Mouse (Mus musculus) limb, embryonic 11.5 days (tissue): Measurements from ENCODE around the gene Ube2o. TPM values are rescaled to one million over a fixed set of nuclear protein-coding genes. Genes with fewer than 3 reads are reported as not detected.

ENCODE experiments used
- ATAC-seq: fragments of 200-750 bp; cut with Nextera tagmentation; 2 replicates; pipeline ENCODE4 v1.8.0; 2017; ENCODE audit warnings: low read depth; ENCODE audit not compliant: insufficient number of reproducible peaks, low FRiP score, low TSS enrichment
- DNase-seq: peaks from one replicate; pipeline ENCODE4 v3.0.0-alpha.2; 2015; ENCODE audit warnings: low spot score
- H3K27ac ChIP-seq: fragments of 300-500 bp; sonication (generic); replicated peaks from 2 replicates; pipeline ENCODE4 v1.5.1; 2014; ENCODE audit warnings: low read depth, mild to moderate bottlenecking, low read length
- H3K27me3 ChIP-seq: fragments of 300-500 bp; sonication (generic); 2 replicates; pipeline ENCODE4 v1.6.1; 2014; ENCODE audit warnings: mild to moderate bottlenecking, low read length, mixed read lengths; ENCODE audit not compliant: control insufficient read depth, insufficient read depth
- H3K36me3 ChIP-seq: fragments of 300-500 bp; sonication (generic); 2 replicates; pipeline ENCODE4 v1.6.1; 2014; ENCODE audit warnings: mild to moderate bottlenecking, low read length, moderate library complexity, mixed read lengths; ENCODE audit not compliant: control insufficient read depth, insufficient read depth
- H3K4me1 ChIP-seq: fragments of 300-500 bp; sonication (generic); 2 replicates; pipeline ENCODE4 v1.6.1; 2014; ENCODE audit warnings: low read length, mixed read lengths; ENCODE audit not compliant: control insufficient read depth, insufficient read depth
- H3K4me2 ChIP-seq: fragments of 300-500 bp; sonication (generic); 2 replicates; pipeline ENCODE4 v1.6.1; 2014; ENCODE audit warnings: low read depth, mild to moderate bottlenecking, moderate library complexity; ENCODE audit not compliant: severe bottlenecking
- H3K4me3 ChIP-seq: fragments of 300-500 bp; sonication (generic); 2 replicates; pipeline ENCODE4 v1.5.1; 2014; ENCODE audit warnings: low read depth, low read length
- H3K9ac ChIP-seq: fragments of 300-500 bp; sonication (generic); 2 replicates; pipeline ENCODE4 v1.6.1; 2014; ENCODE audit warnings: mild to moderate bottlenecking, low read length
- H3K9me3 ChIP-seq: fragments of 300-500 bp; sonication (generic); 2 replicates; pipeline ENCODE4 v1.6.1; 2016; ENCODE audit warnings: low read length; ENCODE audit not compliant: control insufficient read depth
- WGBS: fragments of 180-500 bp; shearing (Covaris S2); extraction: QIAGEN DNeasy Blood & Tissue Kit; methylation state at CpG from one replicate; pipeline ENCODE4 v1.1.7; 2014; 5-methylcytosine and 5-hydroxymethylcytosine counted together
- polyA plus RNA-seq: library from polyadenylated mRNA; unstranded; fragments of >200 nt; fragmentation: Nextera tagmentation; extraction: Ambion mirVana; gene quantifications from 2 replicates; pipeline ENCODE4 v1.2.1, GENCODE M21; 2014

The Ube2o gene
- polyA plus RNA-seq, 1 experiment from 2014 or later = 19.4 TPM

DNA sequence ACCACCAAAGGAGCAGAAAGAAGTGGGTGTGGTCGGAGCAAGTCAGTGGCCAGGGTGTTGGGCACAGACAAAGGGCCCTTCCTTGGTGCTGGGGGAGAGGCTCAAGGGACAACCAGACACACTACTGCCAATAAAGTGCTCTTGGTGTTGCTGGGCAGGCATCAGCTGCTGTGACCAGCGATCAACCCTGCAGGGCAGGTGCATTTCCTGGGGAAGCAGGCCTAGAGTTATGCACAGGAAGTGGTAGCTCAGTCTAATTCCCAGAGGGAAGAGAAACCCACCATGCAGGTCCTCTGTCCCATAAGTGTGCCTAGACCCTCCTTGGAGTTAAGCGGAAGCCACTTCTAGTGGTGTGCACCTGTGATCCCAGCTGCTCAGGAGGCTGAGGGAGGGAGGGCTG lies 26.5 kb upstream of the Ube2o start:
- Histone ChIP-seq H3K9ac (no peak overlapping the region), H3K27ac (no peak overlapping the region), H3K4me3 (no peak overlapping the region), H3K9me3 (no peaks in the 10 kb centered on the region), H3K4me2 (no peak overlapping the region), H3K4me1 (no peaks in the 10 kb centered on the region), H3K27me3 (no peaks in the 10 kb centered on the region), H3K36me3 (no peaks in the 10 kb centered on the region; the same call in 1 of the 2 replicates)
- ATAC-seq (no peak), DNase-seq (no peak)
- WGBS = 86% methylated on average over 3 of the region's 3 CpGs

DNA sequence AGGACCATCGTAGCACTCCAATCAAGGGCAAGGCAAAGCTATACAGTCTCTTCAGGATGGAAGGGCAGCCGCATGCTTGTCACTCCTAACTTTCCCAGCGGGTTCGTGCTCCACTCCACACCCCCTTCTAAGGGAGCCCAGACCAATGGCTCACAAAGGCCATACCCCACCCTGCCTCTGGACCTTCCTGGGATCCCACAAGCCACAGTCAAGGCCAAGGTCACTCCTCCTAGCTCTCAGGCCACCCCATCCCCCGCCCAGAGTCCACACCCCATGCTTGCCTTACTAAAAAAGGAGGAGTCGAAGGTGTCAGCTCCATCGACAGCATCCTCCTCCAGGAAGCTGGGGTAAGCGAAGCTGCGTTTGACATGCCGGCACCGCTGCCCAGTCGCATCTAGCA lies 22.9 kb upstream of the Ube2o start:
- H3K36me3 ChIP-seq = no peaks in the 10 kb centered on the region; the same call in 1 of the 2 replicates
- H3K9me3 ChIP-seq = no peaks in the 10 kb centered on the region
- H3K4me2 ChIP-seq = no peak overlapping the region
- H3K4me3 ChIP-seq = no peak overlapping the region
- H3K4me1 ChIP-seq = no peaks in the 10 kb centered on the region
- H3K27ac ChIP-seq = no peak overlapping the region
- DNase-seq = no peak
- no peaks in the 10 kb centered on the region for H3K27me3 ChIP-seq
- ATAC-seq = no peak
- H3K9ac ChIP-seq = no peak overlapping the region
- WGBS = 82% methylated on average over 12 of the region's 12 CpGs

- H3K9ac ChIP-seq = no peak overlapping the region
- no peak overlapping the region for H3K27ac ChIP-seq
- no peaks in the 10 kb centered on the region for H3K9me3 ChIP-seq
- H3K36me3 ChIP-seq = no peaks in the 10 kb centered on the region; the same call in 1 of the 2 replicates
- H3K4me1 ChIP-seq = no peaks in the 10 kb centered on the region
- H3K4me3 ChIP-seq = no peak overlapping the region
- 90% methylated on average over 10 of the region's 10 CpGs for WGBS
- no peaks in the 10 kb centered on the region for H3K27me3 ChIP-seq
- ATAC-seq (no peak), DNase-seq (peak; percentile 47)
- no peak overlapping the region for H3K4me2 ChIP-seq
Observed at GRCm38 (mm10) chr11:116603339-116603738, 22.1 kb upstream of the Ube2o start.

GRCm38 (mm10) chr11:116602043-116602442 lies 20.8 kb upstream of the Ube2o start:
- no peaks in the 10 kb centered on the region for H3K4me1 ChIP-seq
- DNase-seq = no peak
- H3K9ac ChIP-seq = no peak overlapping the region
- ATAC-seq = no peak
- no peak overlapping the region for H3K27ac ChIP-seq
- no peaks in the 10 kb centered on the region; the same call in 1 of the 2 replicates for H3K36me3 ChIP-seq
- no peaks in the 10 kb centered on the region for H3K27me3 ChIP-seq
- H3K4me2 ChIP-seq = no peak overlapping the region
- H3K9me3 ChIP-seq = no peaks in the 10 kb centered on the region
- WGBS = 89% methylated on average over 7 of the region's 8 CpGs
- no peak overlapping the region for H3K4me3 ChIP-seq

GRCm38 (mm10) chr11:116601166-116601565 lies 19.9 kb upstream of the Ube2o start:
- H3K4me1 ChIP-seq = no peaks in the 10 kb centered on the region
- no peak overlapping the region for H3K4me3 ChIP-seq
- H3K9me3 ChIP-seq = no peaks in the 10 kb centered on the region
- H3K27ac ChIP-seq = no peak overlapping the region
- 93% methylated on average over 8 of the region's 8 CpGs for WGBS
- DNase-seq (no peak), ATAC-seq (no peak)
- no peaks in the 10 kb centered on the region; the same call in 1 of the 2 replicates for H3K36me3 ChIP-seq
- H3K9ac ChIP-seq = no peak overlapping the region
- no peak overlapping the region for H3K4me2 ChIP-seq
- H3K27me3 ChIP-seq = no peaks in the 10 kb centered on the region

- Histone ChIP-seq H3K36me3 (no peaks in the 10 kb centered on the region; the same call in 1 of the 2 replicates), H3K4me3 (no peak overlapping the region), H3K27me3 (no peaks in the 10 kb centered on the region), H3K9me3 (no peaks in the 10 kb centered on the region), H3K4me1 (no peaks in the 10 kb centered on the region), H3K9ac (no peak overlapping the region), H3K4me2 (no peak overlapping the region), H3K27ac (no peak overlapping the region)
- 92% methylated on average over 15 of the region's 15 CpGs for WGBS
- ATAC-seq (no peak), DNase-seq (no peak)
Observed at GRCm38 (mm10) chr11:116599230-116599629, 18.0 kb upstream of the Ube2o start.

- Histone ChIP-seq H3K9ac (no peak overlapping the region), H3K4me1 (no peaks in the 10 kb centered on the region), H3K4me3 (no peak overlapping the region), H3K36me3 (no peaks in the 10 kb centered on the region; the same call in 1 of the 2 replicates), H3K27me3 (no peaks in the 10 kb centered on the region), H3K27ac (no peak overlapping the region), H3K4me2 (no peak overlapping the region), H3K9me3 (no peaks in the 10 kb centered on the region)
- DNase-seq (no peak), ATAC-seq (no peak)
- WGBS = 92% methylated on average over 8 of the region's 8 CpGs
Observed at GRCm38 (mm10) chr11:116598193-116598592, 16.9 kb upstream of the Ube2o start.

DNA sequence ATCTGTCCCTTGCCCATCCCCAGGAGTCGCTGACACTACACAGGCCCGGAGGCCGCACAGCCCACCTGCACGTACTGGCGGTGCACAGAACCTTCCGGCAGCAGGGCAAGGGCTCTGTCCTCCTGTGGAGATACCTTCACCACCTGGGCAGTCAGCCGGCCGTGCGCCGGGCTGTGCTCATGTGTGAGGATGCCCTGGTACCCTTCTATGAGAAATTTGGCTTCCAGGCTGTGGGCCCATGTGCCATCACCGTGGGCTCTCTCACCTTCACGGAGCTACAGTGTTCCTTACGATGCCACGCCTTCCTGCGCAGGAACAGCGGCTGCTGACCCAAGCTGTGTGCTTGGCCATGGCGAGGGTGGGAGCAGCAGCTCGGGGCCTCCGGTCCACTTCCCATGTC lies 15.5 kb upstream of the Ube2o start:
- 89% methylated on average over 19 of the region's 19 CpGs for WGBS
- DNase-seq (no peak), ATAC-seq (no peak)
- Histone ChIP-seq H3K4me2 (no peak overlapping the region), H3K27ac (no peak overlapping the region), H3K27me3 (no peaks in the 10 kb centered on the region), H3K4me1 (no peaks in the 10 kb centered on the region), H3K4me3 (no peak overlapping the region), H3K9me3 (no peaks in the 10 kb centered on the region), H3K36me3 (no peaks in the 10 kb centered on the region), H3K9ac (no peak overlapping the region)

DNA sequence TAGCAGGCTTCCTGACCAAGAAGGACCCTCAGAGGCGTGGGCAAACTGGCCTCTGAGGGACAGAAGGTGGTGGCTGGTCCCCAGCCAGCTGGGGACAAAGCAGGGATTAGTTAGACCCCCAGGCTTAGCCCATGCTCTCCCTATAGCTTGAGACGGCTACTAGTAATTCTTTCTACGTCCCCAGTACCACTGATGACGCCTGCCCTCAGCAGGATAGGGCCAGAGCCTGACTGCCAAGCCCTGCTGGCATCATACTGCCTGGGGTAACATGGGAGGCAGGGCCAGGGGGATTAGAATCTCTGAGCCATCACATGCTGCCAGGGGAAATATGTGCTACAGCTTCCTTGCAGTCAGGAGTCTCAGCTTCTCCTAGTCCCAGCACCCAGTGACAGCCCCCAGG lies 12.1 kb upstream of the Ube2o start:
- WGBS = 82% methylated on average over 4 of the region's 4 CpGs

More for the DNA sequence above, 12.1 kb upstream of the Ube2o start:
- no peaks in the 10 kb centered on the region for H3K27me3 ChIP-seq
- no peaks in the 10 kb centered on the region for H3K9me3 ChIP-seq
- H3K4me1 ChIP-seq = no peaks in the 10 kb centered on the region
- H3K4me2 ChIP-seq = no peak overlapping the region
- ATAC-seq (no peak), DNase-seq (no peak)
- H3K4me3 ChIP-seq = no peak overlapping the region
- H3K9ac ChIP-seq = no peak overlapping the region
- no peak overlapping the region for H3K27ac ChIP-seq
- H3K36me3 ChIP-seq = no peaks in the 10 kb centered on the region
